Mouse (Mus musculus) large intestine, adult 2 months (tissue): ENCODE measurements at regions not wholly inside any gene's neighbourhood (a gene's known extent, or its start where the extent isn't known, plus 50 kb on each side); places are given as distances from the start of the nearest gene placed in this dataset.

Source experiments
- DNase-seq: peaks from one replicate; pipeline ENCODE4 v3.0.0-alpha.2; 2012; ENCODE audit warnings: low read depth, low spot score
- WGBS: fragments of 180-500 bp; shearing (Covaris S2); methylation state at CpG from one replicate; pipeline ENCODE4 v1.1.7; 2018; 5-methylcytosine and 5-hydroxymethylcytosine counted together

DNA sequence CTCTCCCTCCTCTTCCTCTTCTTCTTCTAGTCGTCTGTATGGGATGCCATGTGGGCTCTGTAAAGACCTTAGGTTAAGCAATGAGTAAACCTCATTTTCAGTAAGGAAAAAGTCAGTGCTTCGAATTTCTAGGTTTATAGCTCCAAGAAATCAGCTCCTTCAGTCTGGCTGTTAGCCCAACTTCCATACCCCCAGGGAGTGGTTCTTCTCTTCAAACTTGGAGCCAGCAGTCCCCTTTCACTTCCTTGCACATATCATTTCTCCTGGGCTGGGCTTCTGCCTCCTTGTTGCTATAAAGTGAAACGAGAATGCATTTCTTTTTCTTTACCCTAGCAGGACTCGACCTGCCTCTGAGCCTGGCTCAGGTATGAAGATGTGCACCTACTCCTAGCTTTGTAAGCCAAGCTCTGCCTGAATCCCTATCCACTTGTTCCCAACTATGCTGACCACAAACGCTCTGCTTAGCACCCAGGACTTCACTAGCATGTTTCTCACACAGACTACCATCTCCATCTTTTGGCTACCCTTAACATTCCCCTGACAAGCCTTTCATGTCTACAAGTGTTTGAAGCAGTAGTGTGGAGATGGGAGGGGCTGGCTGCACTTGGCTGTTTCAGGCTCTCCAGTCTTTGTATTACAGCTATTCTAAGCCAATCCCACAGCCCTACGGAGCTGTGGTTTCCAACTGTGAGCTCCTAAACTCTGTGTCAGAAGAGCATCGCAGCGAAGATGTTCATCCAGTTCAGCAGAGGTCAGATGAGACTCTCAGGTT, 243.8 kb upstream of the Tprg start:
- 40% methylated on average over 8 of the region's 8 CpGs for WGBS
- DNase-seq: no peak

GRCm38 (mm10) chr16:25044637-25045036, 242.0 kb upstream of the Tprg start:
- no peak for DNase-seq
- 71% methylated on average over 3 of the region's 3 CpGs for WGBS

DNA sequence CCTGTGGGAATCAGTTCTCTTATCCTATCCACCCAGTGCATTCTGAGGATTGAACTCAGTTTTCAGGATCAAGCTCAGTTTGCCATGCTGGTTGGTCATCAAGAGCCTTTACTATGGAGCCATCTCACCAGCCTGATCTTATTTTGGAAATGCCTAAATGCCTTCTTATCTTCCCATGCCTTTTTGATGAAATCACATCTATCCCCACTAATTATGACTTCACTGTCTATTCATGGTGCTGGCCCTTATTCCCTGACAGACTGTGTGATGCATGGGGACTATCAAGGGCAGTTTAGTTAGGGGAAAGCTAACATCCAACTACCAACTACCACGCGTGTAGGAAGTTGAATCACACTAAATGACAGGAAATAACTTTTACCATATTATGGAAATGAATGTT, 238.9 kb upstream of the Tprg start:
- WGBS: 79% methylated on average over 2 of the region's 2 CpGs
- DNase-seq: no peak

DNA sequence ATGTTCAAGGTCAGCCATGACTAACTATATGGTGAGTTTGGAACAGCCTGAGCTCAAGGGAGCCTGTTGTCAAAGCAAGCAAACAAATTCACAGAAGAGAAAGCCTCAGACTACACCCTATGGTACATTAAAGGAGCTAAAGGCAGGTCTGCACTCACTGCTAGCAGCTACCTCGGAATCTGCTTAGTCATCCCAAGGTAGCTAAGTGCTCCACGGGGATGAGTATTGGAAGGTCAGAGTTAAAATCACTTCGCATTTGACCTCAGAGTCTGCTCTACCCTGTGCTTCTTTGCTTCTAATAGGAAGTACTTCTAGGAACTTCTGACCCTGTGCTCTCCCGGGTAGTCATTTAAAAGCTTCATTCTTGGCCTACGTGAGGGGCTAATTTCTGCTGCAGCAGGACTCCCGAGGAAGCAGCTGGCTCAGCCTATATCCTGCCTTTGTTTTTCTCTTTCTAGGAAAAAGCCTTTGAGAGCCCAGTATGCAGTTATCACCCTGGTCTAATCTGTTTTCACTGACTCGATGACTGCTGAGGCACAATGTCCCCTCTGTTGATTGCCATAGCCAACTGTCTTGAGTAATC, 236.6 kb upstream of the Tprg start:
- WGBS: 65% methylated on average over 7 of the region's 7 CpGs

DNA sequence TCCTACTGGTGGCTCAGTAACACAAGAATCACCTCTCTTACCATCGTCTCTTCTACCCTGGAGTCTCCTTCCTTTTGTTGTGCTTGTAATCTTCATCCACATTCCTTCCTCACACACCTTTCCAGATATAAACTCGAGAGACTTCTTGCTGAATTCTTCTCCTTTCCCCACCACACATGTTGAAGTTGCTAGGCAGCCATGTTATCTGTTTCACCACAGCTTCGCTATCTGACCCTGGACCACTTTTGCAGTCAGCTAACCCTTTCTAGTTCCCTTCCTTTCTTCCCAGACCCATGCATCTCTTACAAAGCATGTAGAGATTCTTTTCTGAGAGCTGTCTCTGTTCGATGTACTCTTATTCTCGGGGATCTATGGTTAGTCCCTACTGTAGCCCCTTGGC, 235.6 kb upstream of the Tprg start:
- no peak for DNase-seq
- 83% methylated on average over 5 of the region's 5 CpGs for WGBS

More for the DNA sequence above, 236.6 kb upstream of the Tprg start:
- DNase-seq: no peak

GRCm38 (mm10) chr16:25052428-25052827, 234.2 kb upstream of the Tprg start:
- 67% methylated on average over 5 of the region's 5 CpGs for WGBS
- no peak for DNase-seq

DNA sequence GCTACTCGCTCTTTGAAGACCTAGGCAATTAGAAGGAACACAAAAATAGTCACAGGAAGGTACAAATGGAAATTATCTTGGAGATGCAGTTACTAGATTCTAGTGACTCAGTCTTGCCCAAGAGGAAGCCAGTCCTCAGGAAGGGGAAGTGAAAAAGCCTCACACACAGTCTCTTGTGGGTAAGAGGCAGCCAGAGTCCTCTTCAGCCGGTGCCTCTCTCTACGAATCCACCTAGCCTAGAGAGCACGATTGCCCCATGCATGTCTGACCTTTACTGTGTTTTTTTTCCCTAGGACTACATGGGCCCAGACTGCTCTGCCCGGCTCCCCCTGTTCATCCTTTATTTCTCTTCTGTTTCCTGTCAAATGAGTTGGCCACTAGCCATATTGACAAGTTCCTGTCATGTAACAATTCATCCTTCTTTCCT, 233.7 kb upstream of the Tprg start:
- no peak for DNase-seq

DNA sequence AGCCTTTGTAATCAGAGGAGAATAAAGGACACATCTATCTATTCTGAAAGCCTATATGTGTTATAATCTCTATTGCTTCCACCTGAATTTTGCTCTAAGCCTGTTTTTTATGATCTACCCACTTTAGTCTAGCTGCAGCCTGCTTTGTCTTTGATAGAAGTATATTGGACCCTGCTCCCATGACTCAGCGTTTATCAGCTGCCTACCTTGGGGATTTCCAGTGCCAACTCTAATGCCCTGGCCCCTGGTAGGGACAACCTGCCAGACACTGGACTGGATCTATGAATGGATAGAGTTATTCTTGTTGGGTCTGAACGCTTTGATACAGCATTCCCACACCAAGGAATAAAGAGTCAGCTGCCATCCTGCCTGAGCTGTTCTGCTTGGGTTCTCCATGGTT, 232.3 kb upstream of the Tprg start:
- no peak for DNase-seq
- 46% methylated on average over 2 of the region's 2 CpGs for WGBS

More for the DNA sequence above, 233.7 kb upstream of the Tprg start:
- 70% methylated on average over 5 of the region's 5 CpGs for WGBS

- no peak for DNase-seq
- WGBS: 84% methylated on average over 9 of the region's 9 CpGs
Measured at GRCm38 (mm10) chr16:25055376-25055775, 231.2 kb upstream of the Tprg start.

DNA sequence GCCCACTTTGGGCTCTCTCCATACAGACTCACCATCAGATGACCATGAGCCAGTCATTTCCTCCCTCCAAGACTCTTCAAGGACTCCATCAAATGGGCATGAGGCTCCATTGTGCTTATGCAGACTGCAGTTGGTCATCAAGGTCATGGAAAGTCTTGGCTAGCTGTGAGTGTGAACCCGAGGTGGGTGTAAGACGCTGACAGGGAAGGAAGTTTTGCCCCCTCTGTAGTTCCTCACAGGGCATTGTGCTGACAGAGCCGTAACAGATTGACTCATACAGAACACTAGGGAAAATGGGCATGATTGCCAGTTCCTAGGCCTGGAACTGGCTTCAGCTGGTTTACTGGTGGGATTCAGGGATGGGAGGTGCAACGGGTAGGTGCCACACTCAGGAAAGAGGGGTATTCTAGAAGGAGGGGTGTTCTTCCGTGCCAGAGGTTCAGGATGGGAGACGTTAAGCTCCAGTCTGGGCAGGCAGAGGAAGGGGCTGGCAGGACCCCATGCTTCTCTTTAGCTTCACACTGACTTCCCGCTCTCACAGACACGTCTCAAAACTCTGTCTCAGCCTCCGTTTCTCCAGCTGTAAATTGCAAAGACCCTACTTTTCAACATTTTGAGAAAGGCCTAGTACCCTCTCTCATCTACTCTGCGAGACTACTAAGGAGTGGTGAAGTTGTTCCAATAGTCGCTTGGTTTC, 228.4 kb upstream of the Tprg start:
- WGBS: 52% methylated on average over 11 of the region's 11 CpGs
- no peak for DNase-seq

GRCm38 (mm10) chr16:25058812-25059501, 227.7 kb upstream of the Tprg start:
- under 1% methylated on average over 36 of the region's 36 CpGs for WGBS
- peak; percentile 80 for DNase-seq

GRCm38 (mm10) chr16:25059504-25059992, 227.1 kb upstream of the Tprg start:
- WGBS: under 1% methylated on average over 12 of the region's 12 CpGs
- DNase-seq: no peak

DNA sequence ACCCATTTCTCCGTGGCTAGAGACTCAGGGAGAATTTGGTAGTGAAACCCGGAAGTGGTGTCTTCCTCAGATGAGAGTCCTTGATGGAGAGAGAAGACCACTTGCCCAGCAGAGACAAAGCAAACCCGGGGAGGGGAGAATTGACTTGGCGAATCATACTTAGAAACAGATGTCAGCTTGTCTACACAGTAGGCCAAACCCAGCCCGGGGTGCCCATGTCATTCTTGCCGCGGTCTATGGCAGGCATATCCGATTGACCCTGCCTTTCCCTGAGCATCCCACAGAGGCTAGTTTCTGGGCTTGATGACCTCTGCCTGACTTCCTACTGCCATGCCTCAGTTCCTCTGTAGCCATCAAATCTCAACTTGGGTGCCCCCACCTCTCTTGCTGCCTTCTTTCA, 226.4 kb upstream of the Tprg start:
- no peak for DNase-seq
- WGBS: 88% methylated on average over 8 of the region's 8 CpGs

DNA sequence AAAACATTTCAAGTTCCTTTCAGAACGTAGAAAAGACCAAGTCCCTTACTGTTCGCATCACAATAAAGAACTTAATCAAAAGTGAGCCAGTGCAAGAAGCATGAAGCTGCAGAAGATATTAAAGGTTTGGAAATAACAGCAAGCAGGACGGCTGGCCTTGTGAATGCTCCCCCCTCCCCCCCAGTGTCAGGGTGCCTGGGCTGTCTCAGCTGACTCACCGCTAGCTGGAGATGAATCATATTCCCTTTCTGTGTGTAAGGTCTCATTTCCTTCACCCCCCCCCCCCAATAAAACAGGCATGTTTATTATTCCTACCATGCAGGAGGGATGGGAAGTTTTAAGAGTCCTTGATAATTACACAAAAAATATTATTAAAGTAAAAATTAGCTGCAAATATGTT, 225.0 kb upstream of the Tprg start:
- 62% methylated on average over 4 of the region's 4 CpGs for WGBS
- no peak for DNase-seq

DNA sequence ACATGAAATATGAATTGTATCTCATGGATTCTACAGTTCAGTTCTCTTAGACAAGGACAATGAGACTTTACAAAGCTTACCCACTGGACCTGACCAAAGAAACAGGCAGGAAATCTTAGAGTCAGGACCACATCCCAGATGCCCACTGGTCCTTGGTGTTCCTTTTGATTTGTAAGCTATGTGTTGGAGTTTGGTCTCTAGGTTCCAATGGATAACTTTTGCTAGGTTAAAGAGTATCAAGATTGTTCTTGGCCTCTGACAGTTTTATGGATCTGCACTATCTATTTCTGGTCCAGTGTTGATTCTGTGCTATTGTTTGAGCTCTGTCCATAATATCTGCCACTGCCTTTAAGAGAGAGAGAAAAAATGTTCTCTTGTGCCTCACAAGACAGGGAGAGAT, 222.6 kb upstream of the Tprg start:
- DNase-seq: no peak

GRCm38 (mm10) chr16:25064538-25064937, 222.1 kb upstream of the Tprg start:
- 12% methylated on average over 4 of the region's 4 CpGs for WGBS
- peak; percentile 76 for DNase-seq

GRCm38 (mm10) chr16:25066822-25067221, 219.8 kb upstream of the Tprg start:
- 12% methylated on average over 7 of the region's 7 CpGs for WGBS
- DNase-seq: no peak

GRCm38 (mm10) chr16:25067276-25068249, 219.1 kb upstream of the Tprg start:
- 33% methylated on average over 8 of the region's 8 CpGs for WGBS
- DNase-seq: peak; percentile 28

- no peak for DNase-seq
- WGBS: 94% methylated on average over 6 of the region's 6 CpGs
Measured at GRCm38 (mm10) chr16:25080811-25081210, 205.8 kb upstream of the Tprg start.
